Mouse (Mus musculus): ENCODE data around the gene Unk. TPM values are rescaled to one million over a fixed set of nuclear protein-coding genes. Genes with fewer than 3 reads are reported as not detected.
A peak's percentile ranks its signal among the peaks of the same experiment; 100 is the strongest.

Unk gene
- total RNA-seq, 1 experiment from 2014 or later: 19.9 TPM

DNA sequence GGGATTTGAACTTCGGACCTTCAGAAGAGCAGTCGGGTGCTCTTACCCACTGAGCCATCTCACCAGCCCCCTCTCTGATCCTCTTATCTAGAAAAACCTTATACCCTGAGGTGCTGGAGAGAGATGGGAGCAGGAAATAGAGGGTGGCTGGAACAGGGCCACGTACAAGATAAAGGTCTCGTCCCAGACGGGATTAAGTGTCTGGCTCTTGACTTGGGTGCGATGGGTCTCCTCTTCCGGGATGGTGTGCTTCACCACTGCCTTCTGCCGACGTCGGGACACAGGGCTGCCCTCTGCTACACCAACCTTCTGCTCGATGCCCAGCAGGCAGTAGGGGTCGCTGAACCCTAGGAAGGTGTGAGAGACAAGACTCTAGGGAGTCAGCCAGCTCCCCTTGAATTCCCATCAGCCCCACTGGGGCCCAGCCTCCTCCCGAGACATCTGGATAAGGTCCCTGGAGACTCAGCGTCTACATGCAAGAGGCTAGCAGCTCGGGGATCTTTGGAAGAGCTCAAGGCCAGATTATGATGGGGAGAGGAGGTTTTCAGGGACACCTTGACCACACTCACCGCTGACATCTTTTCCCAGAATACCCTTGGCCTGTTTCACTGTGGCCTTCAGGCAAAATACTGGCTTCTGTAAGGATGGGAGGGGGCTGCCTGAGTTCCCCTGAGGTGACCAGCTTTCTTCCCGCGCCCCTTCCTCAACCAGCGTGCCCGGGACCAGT lies 45.6 kb downstream of the Unk start:
- no peak for ATAC-seq (replicated peaks in 1 of 2; ENCODE audit: insufficient read depth in 1 of 2, low FRiP score in 2 of 2, low TSS enrichment in 1 of 2, low read depth in 1 of 2, poor library complexity in 2 of 2, severe bottlenecking in 2 of 2)

DNA sequence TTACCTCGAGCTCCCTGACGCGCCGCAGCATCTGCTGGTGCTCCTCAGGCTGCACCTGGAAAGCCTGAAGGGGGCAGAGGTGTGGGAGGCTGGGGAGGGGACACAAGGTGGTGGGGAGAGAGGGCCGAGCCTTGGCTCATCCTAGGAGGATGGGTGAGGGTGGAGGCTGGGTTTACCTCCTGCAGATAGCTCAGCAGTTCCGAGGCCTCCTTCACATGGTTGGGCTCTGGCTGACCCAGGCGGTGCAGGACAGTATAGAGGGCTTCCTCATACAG lies 46.1 kb downstream of the Unk start:
- ATAC-seq (replicated peaks in 1 of 2; ENCODE audit: insufficient read depth in 1 of 2, low FRiP score in 2 of 2, low TSS enrichment in 1 of 2, low read depth in 1 of 2, poor library complexity in 2 of 2, severe bottlenecking in 2 of 2): no peak

DNA sequence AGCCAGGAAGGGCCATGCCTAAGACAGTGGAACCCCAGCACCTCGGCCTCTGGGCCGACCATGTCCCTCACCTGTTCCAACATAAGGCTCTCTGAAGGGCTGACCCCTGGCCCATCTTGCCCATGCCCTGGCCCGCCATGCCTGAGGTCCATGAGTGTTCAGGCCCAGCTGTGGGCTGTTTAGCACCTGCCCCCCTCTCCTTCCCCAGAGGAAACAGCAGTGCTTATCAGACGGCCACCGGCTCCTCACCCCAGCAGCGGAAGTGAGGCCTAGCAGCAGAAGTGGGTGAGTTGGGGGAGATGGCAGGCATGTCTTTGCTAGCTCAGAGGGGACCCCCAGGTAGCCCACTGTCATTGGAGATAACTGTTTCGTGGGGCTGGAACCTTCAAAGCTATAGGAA lies 46.7 kb downstream of the Unk start:
- peak; percentile 50 to 52 for ATAC-seq (replicated peaks in 1 of 2; ENCODE audit: insufficient read depth in 1 of 2, low FRiP score in 2 of 2, low TSS enrichment in 1 of 2, low read depth in 1 of 2, poor library complexity in 2 of 2, severe bottlenecking in 2 of 2)

DNA sequence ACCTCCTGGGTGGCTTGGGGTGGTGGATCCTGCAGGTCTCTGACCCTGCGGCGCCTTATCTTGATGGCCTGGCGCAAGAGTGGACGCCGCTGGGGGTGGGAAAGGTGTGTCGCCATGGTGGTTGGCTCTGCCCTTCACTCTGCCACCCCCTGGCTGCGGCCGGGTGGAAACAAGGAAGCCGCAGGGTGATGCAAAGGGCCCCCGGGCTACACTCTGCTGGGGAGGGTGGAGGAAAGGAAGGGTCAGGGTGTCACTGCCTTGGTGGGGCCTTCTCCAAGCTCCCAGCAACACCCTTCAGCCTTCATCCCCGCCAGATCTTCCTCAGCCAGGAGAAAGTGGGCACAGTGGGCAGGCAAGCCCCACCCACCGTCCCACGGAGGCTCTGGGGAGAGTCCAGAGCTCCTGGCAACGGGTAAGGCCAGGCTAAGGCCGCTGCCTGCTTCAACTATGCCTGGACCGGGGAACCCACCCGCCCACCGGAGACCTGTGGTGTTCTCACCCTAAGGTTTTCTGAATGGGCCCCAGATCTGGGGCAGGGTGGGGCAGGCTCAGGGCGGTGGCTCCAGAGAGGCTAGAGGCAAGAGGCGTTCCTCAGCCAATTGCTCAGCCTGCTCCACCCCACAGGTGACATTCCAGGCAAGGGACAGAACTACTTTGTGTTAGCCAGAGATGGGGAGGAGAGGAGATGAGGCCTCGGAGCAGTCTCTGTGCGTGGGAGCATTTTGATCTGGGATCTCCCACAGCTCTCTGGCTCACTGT lies 47.5 kb downstream of the Unk start, which contains the start of gene Unc13d:
Unc13d (minus strand) TSS at position 516 of the 759 bp plus-strand sequence.
- ATAC-seq (replicated peaks in 1 of 2; ENCODE audit: insufficient read depth in 1 of 2, low FRiP score in 2 of 2, low TSS enrichment in 1 of 2, low read depth in 1 of 2, poor library complexity in 2 of 2, severe bottlenecking in 2 of 2): peak; percentile 50 to 65

DNA sequence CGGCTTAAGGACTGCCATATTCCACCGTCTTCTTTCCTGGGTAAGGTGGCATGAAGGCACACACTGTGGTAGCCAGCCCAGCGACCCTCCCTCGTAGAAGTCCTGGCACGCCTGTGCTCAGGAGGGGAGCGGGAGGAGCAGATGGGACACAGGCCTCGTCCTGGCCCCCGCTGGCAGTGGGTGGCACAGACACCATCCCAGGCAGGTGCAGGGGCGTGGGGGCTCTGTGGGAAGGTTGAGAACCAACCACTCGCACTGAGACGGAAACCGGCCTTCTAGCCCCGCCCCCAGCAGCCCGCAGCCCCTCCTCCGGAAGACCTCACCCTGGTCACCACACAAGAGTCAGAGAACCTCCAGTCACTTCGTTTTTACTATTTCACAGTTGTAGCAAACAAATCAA lies 48.1 kb downstream of the Unk start:
- ATAC-seq (replicated peaks in 1 of 2; ENCODE audit: insufficient read depth in 1 of 2, low FRiP score in 2 of 2, low TSS enrichment in 1 of 2, low read depth in 1 of 2, poor library complexity in 2 of 2, severe bottlenecking in 2 of 2): peak; percentile 60 to 65

DNA sequence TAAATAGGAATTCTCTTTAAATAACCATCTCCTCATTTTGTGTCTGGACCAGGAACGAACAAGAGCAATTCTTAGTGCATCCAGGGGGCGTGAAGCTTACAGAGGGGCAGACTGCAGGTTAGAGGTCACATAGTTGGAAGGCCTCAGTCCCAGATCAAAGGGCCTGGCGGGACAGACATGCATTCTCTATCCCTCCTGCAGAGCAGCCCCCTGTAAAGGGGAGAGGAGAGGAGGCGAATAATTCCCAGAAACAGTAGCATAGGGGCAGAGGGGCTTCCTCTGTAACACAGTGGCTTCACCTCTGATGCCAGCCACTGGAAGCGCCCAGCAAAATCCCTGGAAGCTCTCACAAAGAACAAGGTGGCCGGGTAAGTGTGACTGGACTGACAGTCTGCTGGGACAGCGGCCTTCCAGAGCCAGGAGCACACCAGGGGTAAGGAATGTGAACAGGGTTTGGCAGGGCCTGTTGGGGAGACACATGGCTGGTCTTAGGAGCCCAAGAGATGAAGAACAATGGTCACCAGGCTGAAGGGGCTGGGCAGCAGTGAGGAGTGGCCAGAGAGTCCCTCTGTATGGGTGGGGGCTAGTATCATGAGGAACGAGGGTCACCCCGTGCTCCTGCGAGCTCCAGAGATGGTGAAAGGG lies 48.7 kb downstream of the Unk start:
- ATAC-seq (replicated peaks in 1 of 2; ENCODE audit: insufficient read depth in 1 of 2, low FRiP score in 2 of 2, low TSS enrichment in 1 of 2, low read depth in 1 of 2, poor library complexity in 2 of 2, severe bottlenecking in 2 of 2): no peak

DNA sequence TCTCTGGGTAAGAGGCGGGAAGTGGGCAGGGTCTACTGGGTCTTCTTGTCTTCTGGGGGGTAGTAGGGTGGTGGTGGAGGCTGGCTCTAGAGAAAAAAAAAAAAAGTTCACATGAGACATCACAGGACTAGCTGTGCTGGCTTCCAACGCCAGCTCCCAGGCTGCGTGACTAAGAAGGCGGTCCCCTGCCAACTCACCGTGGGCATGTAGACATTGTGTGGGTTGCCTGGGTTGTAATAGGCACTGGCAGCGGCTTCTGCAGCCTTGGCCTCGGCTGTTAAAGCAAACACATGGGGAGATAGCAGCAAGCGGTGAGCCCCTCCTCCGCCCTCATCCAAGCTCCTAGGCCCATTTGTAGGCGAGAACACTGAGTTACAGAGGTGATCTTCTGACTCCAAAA lies 49.4 kb downstream of the Unk start:
- no peak for ATAC-seq (replicated peaks in 1 of 2; ENCODE audit: insufficient read depth in 1 of 2, low FRiP score in 2 of 2, low TSS enrichment in 1 of 2, low read depth in 1 of 2, poor library complexity in 2 of 2, severe bottlenecking in 2 of 2)

DNA sequence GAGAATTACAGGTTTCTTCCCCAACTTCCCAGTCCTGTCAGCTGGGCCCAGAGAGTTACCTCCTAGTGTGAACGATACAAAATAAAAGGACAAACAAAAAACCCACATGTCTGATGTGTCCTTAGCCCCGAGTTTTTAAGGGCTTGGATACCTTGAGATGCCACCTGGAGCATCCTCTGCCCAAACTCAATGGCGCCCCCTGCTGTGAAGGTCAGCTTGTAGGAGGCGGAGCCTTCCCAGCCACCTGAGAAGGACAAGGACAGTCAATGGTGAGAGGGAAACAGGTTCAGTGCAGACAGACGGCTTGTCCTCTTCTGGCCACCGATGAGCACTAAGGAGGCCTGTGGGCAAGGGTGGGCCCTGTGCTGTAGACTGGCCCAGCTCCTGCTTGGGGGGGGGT lies 51.0 kb downstream of the Unk start:
- ATAC-seq (replicated peaks in 1 of 2; ENCODE audit: insufficient read depth in 1 of 2, low FRiP score in 2 of 2, low TSS enrichment in 1 of 2, low read depth in 1 of 2, poor library complexity in 2 of 2, severe bottlenecking in 2 of 2): no peak

DNA sequence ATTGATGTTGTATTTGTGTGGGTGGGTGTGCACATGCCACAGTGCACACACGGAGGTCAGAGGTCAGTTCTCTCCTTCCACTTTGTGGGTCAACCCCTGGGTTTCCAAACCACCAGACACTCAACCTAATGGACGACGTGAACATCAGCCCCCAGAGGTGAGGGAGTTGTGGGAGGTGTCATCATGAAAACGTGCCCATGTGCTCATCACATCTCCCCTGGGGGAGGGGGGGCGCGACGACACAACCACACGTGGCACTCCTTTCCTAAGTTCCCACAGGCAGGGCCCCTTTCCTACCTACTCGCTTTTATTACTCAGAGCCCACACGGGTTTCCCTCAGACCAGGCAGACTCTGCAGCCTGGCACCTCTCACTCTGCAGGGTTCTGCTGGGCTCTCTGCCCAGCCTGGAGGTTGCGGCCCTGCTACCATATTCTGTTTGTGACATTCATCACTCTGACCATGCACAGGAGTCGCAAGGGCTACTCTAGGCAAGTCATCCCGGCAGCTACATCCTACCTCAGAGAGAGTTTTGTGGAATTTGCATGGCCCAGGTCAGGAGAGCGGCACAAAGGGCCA lies 53.1 kb downstream of the Unk start:
- ATAC-seq (replicated peaks in 1 of 2; ENCODE audit: insufficient read depth in 1 of 2, low FRiP score in 2 of 2, low TSS enrichment in 1 of 2, low read depth in 1 of 2, poor library complexity in 2 of 2, severe bottlenecking in 2 of 2): no peak

DNA sequence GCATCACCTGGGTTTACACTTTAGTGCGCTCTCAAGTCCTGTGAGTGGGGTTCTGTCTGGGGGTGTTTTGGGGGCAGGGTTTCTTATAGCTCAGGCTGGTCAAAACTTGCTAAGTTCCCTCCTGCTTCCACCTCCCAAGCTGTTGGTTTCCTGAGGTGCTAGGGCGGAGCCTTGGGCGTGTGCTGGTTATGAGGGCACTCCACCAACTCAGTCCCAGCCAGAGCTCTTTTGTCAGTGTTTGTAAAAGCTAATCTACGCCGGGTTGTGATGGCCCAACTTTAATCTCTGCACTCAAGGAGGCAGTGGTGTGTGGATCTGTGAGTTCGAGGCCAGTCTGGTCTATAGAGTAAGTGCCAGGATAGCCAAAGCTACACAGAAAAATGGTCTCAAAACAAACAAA lies 54.0 kb downstream of the Unk start:
- no peak for ATAC-seq (replicated peaks in 1 of 2; ENCODE audit: insufficient read depth in 1 of 2, low FRiP score in 2 of 2, low TSS enrichment in 1 of 2, low read depth in 1 of 2, poor library complexity in 2 of 2, severe bottlenecking in 2 of 2)

DNA sequence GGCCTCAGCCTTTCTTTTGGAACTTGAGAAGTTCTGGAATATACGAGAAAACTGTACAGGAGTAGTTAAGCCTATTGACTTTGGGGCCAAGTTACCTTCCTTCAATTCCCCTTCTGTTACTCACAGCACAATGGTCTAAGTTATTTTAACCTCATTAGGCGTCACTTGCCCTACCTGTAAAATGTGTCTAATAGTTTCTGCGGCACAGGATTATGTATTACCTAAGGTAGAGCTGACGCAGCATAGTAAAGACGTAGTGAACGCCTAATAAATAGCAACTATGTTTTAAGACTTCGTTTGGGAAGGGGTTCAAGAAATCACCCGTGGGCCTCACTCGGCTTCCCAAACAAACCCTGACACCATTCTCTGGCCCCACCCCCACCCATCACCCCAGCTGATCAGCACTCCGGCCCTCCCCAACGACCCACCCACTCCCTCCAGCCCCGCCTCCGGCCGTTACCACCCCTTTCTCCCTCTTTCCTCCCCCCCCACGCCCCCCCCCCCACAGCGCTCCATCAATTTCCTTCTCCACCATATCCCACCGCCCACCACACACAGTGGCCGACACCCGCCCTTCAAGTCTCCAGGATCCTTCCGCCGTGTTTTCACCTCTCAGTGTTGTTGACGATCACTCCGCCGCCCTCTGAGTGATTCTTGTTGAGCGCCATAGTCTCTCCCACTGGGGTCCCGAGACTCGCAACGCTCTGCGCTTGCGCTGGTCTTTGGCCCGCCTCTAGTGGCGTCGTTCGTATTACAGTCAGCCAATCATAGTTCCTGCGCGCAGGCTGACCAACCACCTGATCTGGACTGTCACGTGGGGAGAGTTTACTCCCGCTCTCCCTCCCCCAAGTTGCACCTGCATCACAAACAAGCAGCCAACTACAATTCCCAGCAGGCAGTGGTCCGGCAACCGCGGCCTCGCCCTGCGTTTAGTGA lies 56.4 kb downstream of the Unk start, which contains the start of gene Wbp2:
Wbp2 (minus strand) TSS at position 738 of the 936 bp plus-strand sequence.
- peak; percentile 95 to 96 for ATAC-seq (replicated peaks in 1 of 2; ENCODE audit: insufficient read depth in 1 of 2, low FRiP score in 2 of 2, low TSS enrichment in 1 of 2, low read depth in 1 of 2, poor library complexity in 2 of 2, severe bottlenecking in 2 of 2)

DNA sequence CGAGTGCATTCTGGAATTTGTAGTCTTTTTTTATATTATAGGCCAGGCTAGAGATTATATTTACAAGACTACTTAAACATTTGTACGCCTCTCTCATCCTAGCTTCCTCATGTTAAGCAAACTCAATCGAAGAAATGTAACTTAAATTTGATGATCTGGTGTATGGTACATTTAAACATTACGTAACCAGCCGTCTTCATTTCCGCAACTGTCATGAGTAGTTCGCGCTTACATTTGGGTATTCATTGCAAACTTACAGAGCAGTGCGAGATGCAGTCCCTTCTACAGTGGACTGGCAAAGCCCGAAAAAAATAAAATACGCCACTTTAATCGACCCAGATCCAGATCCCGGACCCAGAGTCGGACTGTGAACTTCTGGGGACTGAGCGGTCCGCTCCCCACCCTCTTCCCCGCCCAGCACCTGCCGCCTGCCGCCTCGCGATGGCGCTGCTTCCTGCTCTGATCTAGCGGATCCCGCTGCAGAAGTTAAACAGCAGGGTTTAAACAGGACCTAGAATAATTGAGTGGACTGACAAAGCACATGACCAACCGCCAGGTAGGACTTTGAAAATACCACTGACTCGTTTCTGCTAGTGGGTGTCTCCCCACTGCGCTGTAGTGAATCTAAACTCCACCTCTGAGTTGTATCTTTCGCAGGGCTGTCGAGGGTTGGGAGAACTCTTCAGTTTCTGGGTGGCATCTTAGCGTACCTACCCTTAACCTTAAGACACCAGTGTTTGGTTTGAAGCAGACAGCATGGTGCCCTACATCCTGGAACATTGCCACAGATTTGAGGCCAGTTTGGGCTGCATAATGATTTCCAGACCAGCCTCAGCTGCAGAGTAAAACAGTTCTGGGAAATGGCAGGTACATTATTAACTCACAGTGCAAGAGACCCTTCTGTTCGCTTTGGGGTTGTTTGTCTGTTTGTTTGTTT lies 57.3 kb downstream of the Unk start:
- ATAC-seq (replicated peaks in 1 of 2; ENCODE audit: insufficient read depth in 1 of 2, low FRiP score in 2 of 2, low TSS enrichment in 1 of 2, low read depth in 1 of 2, poor library complexity in 2 of 2, severe bottlenecking in 2 of 2): peak; percentile 59 to 65

DNA sequence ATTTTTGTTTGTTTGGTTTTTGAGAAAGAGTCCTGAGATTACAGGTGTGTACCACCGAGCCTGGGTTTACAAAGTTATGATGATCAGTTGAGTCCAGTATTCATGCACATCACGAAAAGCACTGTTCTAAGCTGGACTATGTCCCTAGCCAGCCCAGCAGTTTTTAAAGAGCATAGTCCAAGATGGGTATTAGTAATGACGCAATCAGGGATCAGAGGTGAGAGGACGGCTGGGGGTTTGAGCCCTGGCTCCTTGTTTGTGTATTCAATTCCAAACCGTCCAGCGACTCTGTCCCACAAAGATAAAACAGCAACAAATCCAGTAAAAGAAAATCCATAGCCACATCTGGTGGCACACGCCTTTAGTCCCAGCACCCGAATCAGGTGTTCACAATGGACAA lies 58.1 kb downstream of the Unk start:
- ATAC-seq (replicated peaks in 1 of 2; ENCODE audit: insufficient read depth in 1 of 2, low FRiP score in 2 of 2, low TSS enrichment in 1 of 2, low read depth in 1 of 2, poor library complexity in 2 of 2, severe bottlenecking in 2 of 2): no peak

DNA sequence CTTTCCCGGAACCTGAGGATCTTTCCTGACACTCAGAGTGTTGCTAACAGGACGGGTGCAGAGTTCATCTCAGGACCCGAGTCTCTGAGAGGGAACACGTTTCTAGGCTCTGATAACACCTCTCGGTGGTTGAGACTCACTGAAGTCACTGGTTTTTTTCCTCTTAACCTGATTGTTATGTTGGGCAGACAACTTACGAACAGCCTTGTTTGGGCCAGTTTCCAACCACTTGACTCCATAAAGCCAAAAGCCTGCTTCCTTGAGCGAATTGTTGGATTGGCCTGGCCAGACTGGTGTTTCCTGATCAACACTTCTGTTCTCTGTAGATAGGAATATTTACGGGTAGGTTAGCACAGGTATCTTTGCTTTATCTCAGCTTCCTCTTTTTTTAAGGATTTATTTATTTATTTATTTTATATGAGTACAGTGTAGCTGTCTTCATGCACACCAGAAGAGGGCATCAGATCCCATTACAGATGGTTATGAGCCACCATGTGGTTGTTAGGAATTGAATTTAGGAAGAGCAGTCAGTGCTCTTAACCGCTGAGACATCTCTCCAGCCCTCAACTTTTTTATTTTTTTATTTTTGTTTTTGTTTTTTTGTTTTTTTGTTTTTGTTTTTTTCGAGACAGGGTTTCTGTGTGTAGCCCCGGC lies 58.7 kb downstream of the Unk start:
- peak in 1 of 2 experiments; percentile 23; a peak in 1 of 4 replicates for ATAC-seq (replicated peaks in 1 of 2; ENCODE audit: insufficient read depth in 1 of 2, low FRiP score in 2 of 2, low TSS enrichment in 1 of 2, low read depth in 1 of 2, poor library complexity in 2 of 2, severe bottlenecking in 2 of 2)

DNA sequence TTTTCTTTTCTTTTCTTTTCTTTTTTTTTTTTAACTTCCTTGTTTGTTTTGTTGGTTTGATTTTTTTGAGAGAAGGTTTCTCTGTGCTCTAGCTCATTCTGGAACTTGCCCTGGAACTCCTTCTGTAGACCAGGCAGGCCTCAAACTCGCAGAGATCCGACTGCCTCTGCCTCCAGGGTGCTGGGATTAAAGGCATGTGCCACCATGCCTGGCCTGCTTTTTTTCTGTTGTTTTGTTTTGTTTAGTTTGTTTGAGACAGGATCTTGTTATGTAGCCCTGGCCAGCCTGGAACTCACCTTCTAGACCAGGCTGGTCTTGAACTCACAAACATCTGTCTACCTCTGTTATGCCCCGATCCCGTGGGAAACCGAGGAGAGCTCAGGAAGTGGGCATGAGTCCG lies 59.4 kb downstream of the Unk start:
- ATAC-seq (replicated peaks in 1 of 2; ENCODE audit: insufficient read depth in 1 of 2, low FRiP score in 2 of 2, low TSS enrichment in 1 of 2, low read depth in 1 of 2, poor library complexity in 2 of 2, severe bottlenecking in 2 of 2): no peak

DNA sequence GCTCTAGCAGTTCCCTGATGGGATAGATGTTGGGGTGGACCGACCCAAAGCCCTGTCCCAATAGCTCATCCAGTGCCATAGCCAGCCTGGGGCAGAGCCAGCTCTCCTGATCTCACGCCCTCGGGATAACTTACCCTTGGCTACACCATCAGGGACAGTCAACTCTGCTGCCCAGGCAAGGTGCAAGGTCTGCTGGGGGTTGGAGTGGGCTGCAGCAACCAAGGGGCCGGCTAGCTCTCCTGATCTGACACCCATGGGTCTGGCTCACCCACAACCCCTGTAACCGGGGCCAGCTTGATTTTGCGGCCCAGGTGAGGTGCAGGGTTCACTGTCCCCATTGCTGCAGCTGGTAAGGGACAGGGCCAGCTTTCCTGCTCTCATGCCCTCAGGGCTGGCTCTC lies 61.5 kb downstream of the Unk start:
- ATAC-seq (replicated peaks in 1 of 2; ENCODE audit: insufficient read depth in 1 of 2, low FRiP score in 2 of 2, low TSS enrichment in 1 of 2, low read depth in 1 of 2, poor library complexity in 2 of 2, severe bottlenecking in 2 of 2): no peak
